Mouse (Mus musculus) C2C12 (cell line): Measurements from ENCODE around the gene Cntnap2.

ENCODE experiments used
- CTCF ChIP-seq: IDR thresholded peaks from one replicate; pipeline ENCODE4 v1.5.1; 2011; ENCODE audit not compliant: control insufficient read depth, insufficient read depth, insufficient read length
- FOSL1 ChIP-seq: IDR thresholded peaks from one replicate; pipeline ENCODE4 v1.8.0; 2011; ENCODE audit warnings: mild to moderate bottlenecking, low read length; ENCODE audit not compliant: poor library complexity, insufficient read depth, severe bottlenecking
- MYOG ChIP-seq: IDR thresholded peaks from one replicate; pipeline ENCODE4 v1.6.1; 2011; ENCODE audit not compliant: control insufficient read depth, insufficient read length; ENCODE audit errors: extremely low read depth

DNA sequence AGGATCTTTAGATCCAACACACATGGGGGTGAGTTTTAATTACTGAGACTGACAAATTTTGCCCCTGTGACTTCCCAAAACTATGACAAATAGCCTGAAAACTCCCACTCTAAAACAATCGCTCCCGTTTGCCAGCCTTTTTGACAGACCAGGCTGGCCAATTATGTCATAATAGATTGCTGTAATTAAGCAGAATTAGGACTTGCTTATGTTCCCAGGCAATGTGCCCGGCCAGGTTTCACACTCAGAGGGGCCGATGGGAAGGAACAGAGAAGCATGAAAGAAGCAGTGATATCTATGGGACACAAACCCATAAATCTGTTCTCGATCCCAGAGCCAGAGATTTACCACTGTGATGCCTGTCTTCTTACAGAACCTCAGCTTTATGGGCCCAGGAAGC lies 2264.7 kb downstream of the Cntnap2 start:
- TF ChIP-seq CTCF (no peak), FOSL1 (no peak), MYOG (no peak)
